Mouse (Mus musculus): Measurements from ENCODE around the gene Fabp2. TPM values are rescaled to one million over a fixed set of nuclear protein-coding genes. Genes with fewer than 3 reads are reported as not detected.

Gene Fabp2
- polyA plus RNA-seq, 1 experiment from 2014 or later, result 0.21 TPM

GRCm38 (mm10) chr3:122916191-122916680 is 21.4 kb downstream of the Fabp2 start:
- Histone ChIP-seq H3K4me2 (ENCODE audit: low read depth, low read length) (no peak overlapping the region), H3K4me3 (ENCODE audit: low read length) (no peak overlapping the region), H3K27me3 (ENCODE audit: control insufficient read depth, insufficient read depth, low read depth, low read length) (no peaks in the 10 kb centered on the region), H3K27ac (ENCODE audit: low read length) (no peak overlapping the region), H3K9me3 (ENCODE audit: control insufficient read depth, low read length) (no peaks in the 10 kb centered on the region), H3K9ac (ENCODE audit: low read length) (no peak overlapping the region), H3K4me1 (replicated peaks; ENCODE audit: control insufficient read depth, insufficient read depth, low read length) (peaks cover 3% of the 10 kb centered on the region; the same call in 1 of the 2 replicates), H3K36me3 (ENCODE audit: control insufficient read depth, insufficient read depth, low read length) (no peaks in the 10 kb centered on the region)
- ATAC-seq (ENCODE audit: low read depth), result no peak
- WGBS, result 76% methylated on average over 6 of the region's 6 CpGs

GRCm38 (mm10) chr3:122918672-122919071 is 23.8 kb downstream of the Fabp2 start:
- WGBS, result 50% methylated on average over 2 of the region's 2 CpGs
- no peak for ATAC-seq (ENCODE audit: low read depth)
- Histone ChIP-seq H3K27me3 (ENCODE audit: control insufficient read depth, insufficient read depth, low read depth, low read length) (no peaks in the 10 kb centered on the region), H3K4me3 (ENCODE audit: low read length) (no peak overlapping the region), H3K36me3 (ENCODE audit: control insufficient read depth, insufficient read depth, low read length) (no peaks in the 10 kb centered on the region), H3K27ac (ENCODE audit: low read length) (no peak overlapping the region), H3K9me3 (ENCODE audit: control insufficient read depth, low read length) (no peaks in the 10 kb centered on the region), H3K4me2 (ENCODE audit: low read depth, low read length) (no peak overlapping the region), H3K9ac (ENCODE audit: low read length) (no peak overlapping the region), H3K4me1 (replicated peaks; ENCODE audit: control insufficient read depth, insufficient read depth, low read length) (peaks cover 5% of the 10 kb centered on the region)

- no peak within 1 kb of the TSS for H3K9ac ChIP-seq (ENCODE audit: low read length)
- H3K4me2 ChIP-seq (ENCODE audit: low read depth, low read length), result no peak within 1 kb of the TSS
- WGBS, result 79% methylated on average over 8 of the region's 8 CpGs
- H3K4me1 ChIP-seq (replicated peaks; ENCODE audit: control insufficient read depth, insufficient read depth, low read length), result peaks cover 5% of the 10 kb centered on the region
- ATAC-seq (ENCODE audit: low read depth), result no peak
- no peaks in the 10 kb centered on the region for H3K27me3 ChIP-seq (ENCODE audit: control insufficient read depth, insufficient read depth, low read depth, low read length)
- H3K4me3 ChIP-seq (ENCODE audit: low read length), result no peak within 1 kb of the TSS
- H3K9me3 ChIP-seq (ENCODE audit: control insufficient read depth, low read length), result no peaks in the 10 kb centered on the region
- no peak within 1 kb of the TSS for H3K27ac ChIP-seq (ENCODE audit: low read length)
- H3K36me3 ChIP-seq (ENCODE audit: control insufficient read depth, insufficient read depth, low read length), result no peaks in the 10 kb centered on the region
Measured at GRCm38 (mm10) chr3:122919260-122919659, 24.4 kb downstream of the Fabp2 start, which contains the start of gene Gm10959. Gene Gm10959 (minus strand): TSS chr3:122919360.

DNA sequence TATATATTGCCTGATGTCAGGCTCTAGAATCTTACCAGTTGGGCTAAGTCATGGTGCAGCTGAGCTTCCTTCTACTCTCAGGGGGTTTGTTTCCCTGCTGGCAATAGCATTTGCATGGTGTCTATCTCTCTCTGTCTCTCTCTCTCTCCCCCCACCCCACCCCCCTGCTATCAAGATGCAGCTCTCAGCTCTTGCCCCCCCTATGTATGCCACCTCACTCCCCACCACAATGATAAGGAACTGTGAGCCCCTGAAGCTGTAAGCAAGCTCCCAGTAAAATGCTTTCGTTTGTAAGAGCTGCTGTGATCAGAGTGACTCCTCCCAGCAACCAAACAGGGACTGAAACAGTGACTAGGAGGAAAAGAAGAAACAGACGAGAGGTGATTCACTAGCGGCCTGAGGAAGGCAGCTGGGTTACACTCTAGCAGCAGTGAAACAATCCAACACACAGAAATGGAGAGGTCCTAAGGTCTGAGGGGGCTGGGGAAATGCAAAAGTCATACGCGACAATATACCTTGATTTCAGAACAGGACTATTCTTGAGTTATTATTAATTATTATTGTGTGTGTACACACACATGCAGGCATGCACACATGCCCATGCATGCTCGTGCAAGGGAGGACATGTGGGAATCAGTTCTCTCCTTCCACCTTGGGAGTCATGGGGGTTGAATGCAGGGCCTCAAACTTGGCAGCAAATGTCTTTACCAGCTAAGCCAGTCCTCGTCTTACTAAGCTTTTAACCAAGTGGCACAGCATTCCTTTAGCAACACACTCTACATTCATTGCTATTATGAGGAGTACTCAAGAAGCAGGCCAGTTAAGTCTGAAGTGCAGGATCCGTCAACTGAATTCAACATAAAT is 25.9 kb downstream of the Fabp2 start:
- H3K27ac ChIP-seq (ENCODE audit: low read length), result peak overlapping the region; percentile 65

GRCm38 (mm10) chr3:122921676-122922527 is 27.0 kb downstream of the Fabp2 start:
- Histone ChIP-seq H3K4me3 (ENCODE audit: low read length) (no peak overlapping the region), H3K27me3 (ENCODE audit: control insufficient read depth, insufficient read depth, low read depth, low read length) (no peaks in the 10 kb centered on the region), H3K4me2 (ENCODE audit: low read depth, low read length) (no peak overlapping the region), H3K9ac (ENCODE audit: low read length) (no peak overlapping the region), H3K27ac (ENCODE audit: low read length) (no peak overlapping the region), H3K36me3 (ENCODE audit: control insufficient read depth, insufficient read depth, low read length) (no peaks in the 10 kb centered on the region), H3K9me3 (ENCODE audit: control insufficient read depth, low read length) (no peaks in the 10 kb centered on the region), H3K4me1 (replicated peaks; ENCODE audit: control insufficient read depth, insufficient read depth, low read length) (peaks cover 5% of the 10 kb centered on the region)
- no peak for ATAC-seq (ENCODE audit: low read depth)
- 74% methylated on average over 8 of the region's 8 CpGs for WGBS

More for the DNA sequence above, 25.9 kb downstream of the Fabp2 start:
- H3K9ac ChIP-seq (ENCODE audit: low read length), result no peak overlapping the region
- no peaks in the 10 kb centered on the region for H3K9me3 ChIP-seq (ENCODE audit: control insufficient read depth, low read length)
- H3K4me3 ChIP-seq (ENCODE audit: low read length), result no peak overlapping the region
- no peaks in the 10 kb centered on the region for H3K27me3 ChIP-seq (ENCODE audit: control insufficient read depth, insufficient read depth, low read depth, low read length)
- no peak overlapping the region for H3K4me2 ChIP-seq (ENCODE audit: low read depth, low read length)
- no peaks in the 10 kb centered on the region for H3K36me3 ChIP-seq (ENCODE audit: control insufficient read depth, insufficient read depth, low read length)
- WGBS, result 49% methylated on average over 8 of the region's 8 CpGs
- ATAC-seq (ENCODE audit: low read depth), result no peak
- H3K4me1 ChIP-seq (replicated peaks; ENCODE audit: control insufficient read depth, insufficient read depth, low read length), result peaks cover 5% of the 10 kb centered on the region

GRCm38 (mm10) chr3:122923147-122923546 is 28.3 kb downstream of the Fabp2 start:
- 34% methylated on average over 7 of the region's 7 CpGs for WGBS

GRCm38 (mm10) chr3:122924009-122924914 is 29.4 kb downstream of the Fabp2 start, which contains the start of gene 1810037I17Rik:
Gene 1810037I17Rik (plus strand): TSS chr3:122924203.
- 1% methylated on average over 66 of the region's 68 CpGs for WGBS
- peak within 1 kb of the TSS; percentile 70 for H3K4me3 ChIP-seq (ENCODE audit: low read length)
- ATAC-seq (ENCODE audit: low read depth), result peak; percentile 99
- H3K9me3 ChIP-seq (ENCODE audit: control insufficient read depth, low read length), result no peaks in the 10 kb centered on the region
- peak within 1 kb of the TSS; percentile 63 for H3K4me2 ChIP-seq (ENCODE audit: low read depth, low read length)
- H3K4me1 ChIP-seq (replicated peaks; ENCODE audit: control insufficient read depth, insufficient read depth, low read length), result peaks cover 5% of the 10 kb centered on the region
- peak within 1 kb of the TSS; percentile 93 for H3K27ac ChIP-seq (ENCODE audit: low read length)
- H3K9ac ChIP-seq (ENCODE audit: low read length), result peak within 1 kb of the TSS; percentile 82
- H3K36me3 ChIP-seq (ENCODE audit: control insufficient read depth, insufficient read depth, low read length), result no peaks in the 10 kb centered on the region
- no peaks in the 10 kb centered on the region for H3K27me3 ChIP-seq (ENCODE audit: control insufficient read depth, insufficient read depth, low read depth, low read length)

More at GRCm38 (mm10) chr3:122923147-122923546, 28.3 kb downstream of the Fabp2 start:
- ATAC-seq (ENCODE audit: low read depth), result no peak
- H3K36me3 ChIP-seq (ENCODE audit: control insufficient read depth, insufficient read depth, low read length), result no peaks in the 10 kb centered on the region
- H3K27ac ChIP-seq (ENCODE audit: low read length), result peak overlapping the region; percentile 75
- no peaks in the 10 kb centered on the region for H3K9me3 ChIP-seq (ENCODE audit: control insufficient read depth, low read length)
- peak overlapping the region; percentile 62 for H3K4me2 ChIP-seq (ENCODE audit: low read depth, low read length)
- H3K4me1 ChIP-seq (replicated peaks; ENCODE audit: control insufficient read depth, insufficient read depth, low read length), result peaks cover 5% of the 10 kb centered on the region
- no peaks in the 10 kb centered on the region for H3K27me3 ChIP-seq (ENCODE audit: control insufficient read depth, insufficient read depth, low read depth, low read length)
- H3K9ac ChIP-seq (ENCODE audit: low read length), result peak overlapping the region; percentile 68; the same call in 1 of the 2 replicates
- peak overlapping the region; percentile 70 for H3K4me3 ChIP-seq (ENCODE audit: low read length)

GRCm38 (mm10) chr3:122929723-122930122 is 34.9 kb downstream of the Fabp2 start:
- no peak overlapping the region for H3K4me2 ChIP-seq (ENCODE audit: low read depth, low read length)
- no peaks in the 10 kb centered on the region for H3K36me3 ChIP-seq (ENCODE audit: control insufficient read depth, insufficient read depth, low read length)
- no peaks in the 10 kb centered on the region for H3K27me3 ChIP-seq (ENCODE audit: control insufficient read depth, insufficient read depth, low read depth, low read length)
- H3K9me3 ChIP-seq (ENCODE audit: control insufficient read depth, low read length), result no peaks in the 10 kb centered on the region
- no peak for ATAC-seq (ENCODE audit: low read depth)
- H3K9ac ChIP-seq (ENCODE audit: low read length), result no peak overlapping the region
- no peaks in the 10 kb centered on the region for H3K4me1 ChIP-seq (replicated peaks; ENCODE audit: control insufficient read depth, insufficient read depth, low read length)
- H3K4me3 ChIP-seq (ENCODE audit: low read length), result no peak overlapping the region
- H3K27ac ChIP-seq (ENCODE audit: low read length), result no peak overlapping the region
- WGBS, result 91% methylated on average over 6 of the region's 6 CpGs

Measured in lung, embryonic 16.5 days (tissue).